Mouse (Mus musculus) kidney, adult 2 months (tissue): ENCODE data around the gene Zfp277.

Experiments
- CTCF ChIP-seq: fragments of 200-500 bp; conservative IDR thresholded peaks from 2 replicates; pipeline ENCODE4 v1.5.1; 2011; ENCODE audit warnings: low read depth, mild to moderate bottlenecking, control low read depth, low read length, moderate library complexity, mixed read lengths; ENCODE audit not compliant: insufficient read depth, insufficient read length
- POLR2A ChIP-seq: fragments of 200-500 bp; IDR thresholded peaks from one replicate; pipeline ENCODE4 v1.6.1; 2011; ENCODE audit warnings: low read depth, low read length, control low read depth

DNA sequence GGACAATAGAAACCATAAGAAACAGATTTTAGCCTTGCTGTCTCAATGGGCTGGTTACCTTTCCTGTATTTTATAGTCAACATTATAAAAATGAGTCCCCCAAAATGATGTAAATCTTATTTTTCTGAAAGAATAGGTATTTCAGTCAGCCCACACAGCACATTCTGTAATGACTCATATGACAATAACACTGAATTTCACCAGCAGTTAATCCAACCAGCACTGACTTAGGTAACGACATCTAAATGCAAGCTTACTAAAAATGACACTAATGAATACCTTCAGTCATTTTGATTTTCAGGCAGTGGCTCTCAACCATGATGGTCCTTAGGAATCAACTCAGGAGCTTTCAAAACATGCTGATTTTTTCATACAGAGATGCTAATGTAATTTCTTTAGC is 54.4 kb downstream of the Zfp277 start:
- TF ChIP-seq CTCF (no peak), POLR2A (no peak)
